Mouse (Mus musculus): ENCODE data around the gene Dcp1a.

DNA sequence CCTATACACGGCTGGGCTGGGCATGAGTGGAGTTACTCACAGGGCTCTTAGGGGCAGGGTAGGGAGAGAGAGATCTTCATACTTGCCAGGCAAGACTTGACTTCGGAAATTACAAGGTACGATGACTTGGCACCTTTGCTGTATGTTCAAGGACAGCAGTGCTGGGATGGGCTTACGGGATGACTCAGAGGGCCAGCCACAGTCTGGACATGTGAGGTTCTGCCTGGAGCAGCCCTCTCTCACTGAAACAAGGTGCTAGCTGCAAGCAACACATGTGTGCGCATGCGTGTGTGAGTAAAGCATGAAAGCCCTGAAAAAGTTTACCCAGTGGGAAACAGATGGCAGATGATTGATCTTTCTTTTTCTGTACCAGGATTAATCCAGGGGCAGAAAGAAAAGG, 52.6 kb downstream of the Dcp1a start:
- TF ChIP-seq CTCF (conservative IDR thresholded peaks at IDR 0.05; ENCODE audit: low read length), result no peak
- TF ChIP-seq POU5F1 (IDR thresholded peaks at IDR 0.05; ENCODE audit: borderline replicate concordance, low read length), result no peak
